Mouse (Mus musculus): ENCODE data around the gene Abcf1.

GRCm38 (mm10) chr17:36017046-36017445, 47.5 kb upstream of the Abcf1 start:
- no peak for TF ChIP-seq POLR2A (IDR thresholded peaks at IDR 0.05; ENCODE audit: control insufficient read depth, low read depth, low read length)
- TF ChIP-seq CTCF (IDR thresholded peaks at IDR 0.05; ENCODE audit: control insufficient read depth, insufficient read depth, insufficient replicate concordance, low read depth, low read length), result no peak
